Mouse (Mus musculus): ENCODE results near the gene Pla2g7.
A peak's percentile ranks its signal among the peaks of the same experiment; 100 is the strongest.
"Not testable (repeated sequence)": the region's sequence is repeated elsewhere in the genome, so short reads cannot be mapped to it uniquely, and the experiment has no call there.

The Pla2g7 gene

DNA sequence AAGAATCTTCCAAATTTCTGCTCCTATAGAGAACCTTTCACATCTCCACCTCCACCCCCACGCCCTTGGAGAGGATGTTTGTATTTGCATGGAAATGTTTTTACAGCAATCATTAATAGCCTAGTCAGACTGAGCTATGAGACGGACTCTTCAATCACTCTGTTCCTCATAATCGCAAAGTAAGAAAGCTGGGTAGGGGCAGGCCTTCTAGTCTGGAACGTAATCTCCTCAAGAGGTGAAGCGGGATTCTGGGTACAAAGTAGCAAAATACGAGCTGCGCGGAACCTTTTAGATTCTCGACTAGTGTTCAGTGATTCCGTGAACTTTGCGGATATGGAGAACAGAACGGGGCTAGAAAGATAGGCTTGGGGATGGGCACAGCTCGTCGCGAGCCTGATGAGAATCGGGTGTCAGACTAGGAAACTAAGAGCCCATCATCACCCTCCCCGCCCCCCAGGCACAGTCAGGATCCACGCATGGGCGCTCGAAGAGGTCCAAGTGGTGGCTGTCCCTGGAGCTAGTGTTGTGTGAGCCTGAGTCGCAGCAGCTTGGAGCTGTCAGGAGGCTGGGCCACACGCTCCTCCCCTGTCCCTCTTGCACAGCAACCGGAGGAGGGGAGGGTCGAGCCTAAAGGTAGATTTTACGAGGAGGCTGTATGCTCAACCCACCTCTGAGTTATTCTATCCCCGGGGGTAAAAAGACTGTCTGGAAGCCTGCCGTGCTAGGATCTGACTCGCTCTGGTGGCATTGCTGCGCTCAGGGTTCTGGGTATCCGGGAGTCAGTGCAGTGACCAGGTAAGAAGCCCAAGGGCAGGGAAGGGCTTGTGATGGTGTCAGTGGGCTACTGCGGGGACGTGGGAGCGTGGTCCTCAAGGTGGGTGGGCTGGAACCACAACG is at the start of gene Pla2g7:
Gene Pla2g7, plus strand, starts transcription at position 107 of the 897 bp plus-strand sequence.
- DNase-seq (ENCODE audit: low read depth, low spot score): no peak

DNA sequence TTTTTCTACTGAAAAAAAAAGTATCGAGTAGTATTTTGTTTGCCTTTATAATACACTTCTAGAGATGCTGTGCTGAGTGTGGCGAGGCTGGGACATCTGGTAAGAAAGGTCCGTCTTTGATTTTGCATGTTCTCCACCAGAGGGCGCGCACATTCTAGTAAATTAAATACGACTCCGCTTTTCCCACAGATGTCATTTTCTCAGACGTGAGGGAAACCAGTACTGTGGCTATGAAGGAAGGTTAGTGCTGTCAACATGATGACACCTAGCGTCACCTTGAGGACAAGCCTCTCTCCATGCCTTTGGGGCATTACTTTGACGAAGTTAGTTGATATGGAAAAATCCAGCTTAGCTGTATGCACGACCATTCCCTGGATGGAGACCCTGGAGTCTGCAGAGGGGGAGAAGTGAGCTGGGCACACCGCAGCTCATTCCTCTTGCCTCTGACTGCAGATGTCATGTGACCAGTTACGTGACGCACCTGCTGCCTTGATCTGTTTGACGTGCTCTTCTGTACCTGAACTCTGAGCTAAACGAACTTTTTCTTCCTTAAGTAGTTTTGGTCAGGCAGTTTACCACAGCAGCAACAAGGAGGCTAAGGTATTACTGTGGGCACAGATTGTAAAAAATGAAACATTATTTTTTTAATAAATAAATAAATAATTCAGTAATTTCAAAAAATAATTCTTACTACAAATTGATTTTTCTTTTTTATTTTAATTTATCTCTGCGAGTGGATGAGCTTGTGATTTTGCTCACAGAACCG is 49.1 kb upstream of the Pla2g7 start:
- DNase-seq (ENCODE audit: low read depth, low spot score): peak; percentile 40

DNA sequence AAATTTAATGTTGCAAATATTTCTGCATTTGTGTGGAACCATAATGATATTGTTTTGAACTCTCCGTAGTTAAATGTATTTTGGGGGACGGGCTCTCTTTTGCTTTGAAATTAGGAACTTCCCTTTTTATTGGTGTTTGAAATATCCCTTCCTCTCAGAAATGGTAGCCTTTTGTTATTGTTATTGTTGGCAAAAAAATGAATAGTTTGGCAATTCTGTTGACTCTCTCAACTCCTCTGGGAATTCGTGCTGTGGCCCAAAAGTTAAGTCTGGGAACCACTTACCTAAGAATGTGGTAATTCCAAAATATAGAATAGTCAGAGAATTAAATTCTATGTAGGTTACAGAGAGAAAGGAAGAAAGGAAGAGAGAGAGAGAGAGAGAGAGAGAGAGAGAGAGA is 47.7 kb upstream of the Pla2g7 start:
- no peak for DNase-seq (ENCODE audit: low read depth, low spot score)

DNA sequence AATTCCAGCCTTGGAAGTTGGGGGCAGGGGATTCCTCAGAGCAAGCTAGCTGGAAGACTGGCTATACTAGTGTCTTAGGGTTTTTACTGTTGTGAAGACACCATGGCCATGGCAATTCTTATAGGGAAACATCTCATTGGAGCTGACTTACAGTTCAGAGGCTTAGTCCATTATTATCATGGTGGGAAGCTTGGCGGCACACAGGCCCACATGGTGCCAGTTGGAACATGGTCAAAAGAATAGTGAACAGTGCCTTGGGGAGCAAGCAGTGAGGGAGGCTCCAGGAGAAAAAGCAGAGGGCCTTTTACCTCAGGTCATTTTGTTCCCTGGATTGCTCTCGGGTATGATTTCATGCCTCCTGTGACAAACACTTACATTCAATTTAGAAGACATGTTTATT is 37.4 kb upstream of the Pla2g7 start:
- DNase-seq (ENCODE audit: low read depth, low spot score): no peak

DNA sequence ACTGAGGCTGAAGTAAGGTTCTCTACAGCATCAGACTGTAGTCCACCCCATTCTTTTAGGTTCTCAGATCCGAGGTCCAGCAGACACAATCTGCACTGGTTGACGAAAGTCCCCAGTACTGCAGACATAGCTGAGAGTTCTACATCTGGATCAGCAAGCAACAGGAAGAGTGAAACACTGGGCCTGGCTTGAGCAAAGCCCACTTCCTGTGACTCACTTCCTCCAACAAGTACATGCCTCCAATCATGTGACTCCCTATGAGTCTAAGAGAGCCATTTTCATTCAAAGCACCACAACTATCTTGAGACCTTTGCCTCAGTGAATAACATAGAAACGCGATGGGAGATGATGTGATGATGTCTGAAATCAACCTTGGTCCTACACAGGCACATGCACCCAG is 36.7 kb upstream of the Pla2g7 start:
- DNase-seq (ENCODE audit: low read depth, low spot score): no peak

DNA sequence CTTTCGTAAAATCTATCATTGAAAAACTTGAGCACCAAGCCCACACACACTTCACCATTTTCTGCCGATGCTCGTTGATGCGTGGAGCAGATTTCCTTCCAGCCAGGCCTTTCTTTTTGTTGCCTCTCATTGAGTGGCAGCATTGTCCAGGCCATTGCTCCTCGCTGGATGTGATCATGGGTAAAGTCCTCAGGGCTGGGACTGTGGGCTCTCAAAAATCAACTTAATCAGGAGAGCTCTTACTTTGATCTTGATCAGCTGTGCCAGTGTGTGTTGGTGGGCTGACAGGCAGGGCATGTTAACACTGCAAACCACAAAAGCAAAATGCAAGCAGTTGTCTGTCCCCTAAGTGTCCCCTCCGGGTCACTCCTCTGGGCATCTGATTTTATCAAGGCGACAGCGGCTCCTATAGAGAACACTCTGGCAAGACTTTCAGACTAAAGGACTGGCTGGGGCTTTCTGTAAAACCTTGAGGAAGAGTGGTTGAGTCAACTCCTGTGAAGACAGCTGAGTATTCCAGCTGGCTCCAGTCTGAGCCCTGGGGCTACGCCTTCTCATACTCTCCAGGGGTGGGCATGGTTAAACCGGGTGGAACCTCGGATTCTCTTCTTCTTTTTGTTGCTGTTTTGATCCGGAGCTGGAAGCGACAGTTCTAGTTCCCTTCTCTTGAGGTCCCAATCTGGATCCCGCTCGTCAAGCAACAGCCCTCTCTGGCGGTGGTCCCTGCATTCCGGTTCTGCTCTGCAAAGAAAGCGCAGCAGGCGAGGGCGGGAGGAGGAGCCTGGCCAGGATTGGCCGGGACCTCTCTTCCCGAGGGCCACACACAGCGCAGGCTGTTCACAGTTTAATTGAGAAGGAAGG is 33.3 kb upstream of the Pla2g7 start:
- peak; percentile 18 for DNase-seq (ENCODE audit: low read depth, low spot score)

DNA sequence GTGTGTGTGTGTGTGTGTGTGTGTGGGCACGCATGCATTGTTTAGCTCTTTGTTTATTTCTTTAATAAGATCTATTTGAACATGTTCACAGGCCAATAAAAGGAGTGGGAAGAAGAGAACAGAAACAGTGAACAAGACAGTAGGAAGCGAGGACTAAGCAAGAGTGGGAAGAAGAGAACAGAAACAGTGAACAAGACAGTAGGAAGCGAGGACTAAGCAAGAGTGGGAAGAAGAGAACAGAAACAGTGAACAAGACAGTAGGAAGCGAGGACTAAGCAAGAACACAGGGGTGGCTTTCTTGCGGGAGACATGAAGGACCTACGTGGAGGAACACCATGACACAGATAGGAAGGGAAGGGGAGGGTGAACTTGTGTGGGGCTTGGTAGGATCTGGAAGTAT is 31.1 kb upstream of the Pla2g7 start:
- not testable (repeated sequence) for DNase-seq (ENCODE audit: low read depth, low spot score)

DNA sequence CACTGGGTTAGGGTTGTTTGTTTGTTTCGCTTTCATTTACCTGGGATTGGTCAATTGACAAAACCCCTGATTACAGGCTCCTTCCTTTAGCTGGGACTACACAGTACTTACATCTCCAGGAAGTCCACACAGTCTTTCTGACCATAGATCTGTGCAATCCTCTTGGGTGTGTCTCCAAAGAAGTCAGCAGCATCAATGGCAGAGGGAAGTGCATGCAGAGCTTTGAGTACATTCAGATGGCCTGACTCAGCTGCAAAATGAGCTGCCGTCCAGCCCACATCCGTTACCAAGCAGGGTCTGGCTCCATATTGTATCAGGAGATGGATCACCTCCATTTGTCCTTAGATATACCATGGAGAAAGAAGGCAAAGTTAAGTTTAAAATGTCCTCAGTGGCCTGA is 29.1 kb upstream of the Pla2g7 start:
- DNase-seq (ENCODE audit: low read depth, low spot score): no peak

DNA sequence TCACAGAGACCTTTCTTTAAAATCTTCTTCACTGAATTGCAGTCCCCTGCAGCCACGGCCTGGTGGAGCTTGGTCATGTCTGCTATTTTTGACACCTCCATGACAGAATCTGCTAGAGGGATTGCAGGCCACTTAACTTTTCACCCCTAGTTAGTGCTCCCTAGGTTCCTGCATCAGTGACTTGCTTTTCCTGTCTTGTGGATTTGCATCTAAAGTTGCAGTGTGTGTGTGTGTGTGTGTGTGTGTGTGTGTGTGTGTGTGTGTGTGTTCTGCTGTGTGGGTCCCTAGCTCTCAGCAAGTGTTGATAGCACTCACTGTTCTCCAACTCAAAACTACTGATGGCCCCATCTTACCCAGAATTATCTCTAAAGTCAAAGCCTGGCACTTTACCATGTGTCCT is 24.4 kb upstream of the Pla2g7 start, which contains the start of gene Ankrd66:
Gene Ankrd66, minus strand, starts transcription at position 101 of the 400 bp plus-strand sequence.
- DNase-seq (ENCODE audit: low read depth, low spot score): no peak

DNA sequence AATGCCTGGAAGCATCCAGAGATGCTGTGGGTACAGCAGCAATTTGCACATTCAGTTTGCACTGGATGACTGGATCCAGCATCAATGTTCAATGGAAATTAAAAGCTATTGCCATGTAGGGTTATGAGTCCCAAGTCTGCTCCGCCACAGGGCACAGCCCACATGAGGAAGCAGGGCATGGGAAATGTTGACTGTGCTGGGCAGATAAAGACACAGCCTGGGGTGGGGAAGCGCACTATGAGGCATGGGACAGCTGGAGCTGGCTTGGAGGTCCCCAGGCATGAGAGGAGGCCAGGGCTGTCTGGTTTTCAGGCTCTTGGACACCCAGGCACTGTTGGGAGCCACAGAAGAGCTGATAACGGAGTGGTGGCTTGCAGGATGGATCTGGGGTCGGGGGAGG is 23.9 kb upstream of the Pla2g7 start:
- DNase-seq (ENCODE audit: low read depth, low spot score): no peak

DNA sequence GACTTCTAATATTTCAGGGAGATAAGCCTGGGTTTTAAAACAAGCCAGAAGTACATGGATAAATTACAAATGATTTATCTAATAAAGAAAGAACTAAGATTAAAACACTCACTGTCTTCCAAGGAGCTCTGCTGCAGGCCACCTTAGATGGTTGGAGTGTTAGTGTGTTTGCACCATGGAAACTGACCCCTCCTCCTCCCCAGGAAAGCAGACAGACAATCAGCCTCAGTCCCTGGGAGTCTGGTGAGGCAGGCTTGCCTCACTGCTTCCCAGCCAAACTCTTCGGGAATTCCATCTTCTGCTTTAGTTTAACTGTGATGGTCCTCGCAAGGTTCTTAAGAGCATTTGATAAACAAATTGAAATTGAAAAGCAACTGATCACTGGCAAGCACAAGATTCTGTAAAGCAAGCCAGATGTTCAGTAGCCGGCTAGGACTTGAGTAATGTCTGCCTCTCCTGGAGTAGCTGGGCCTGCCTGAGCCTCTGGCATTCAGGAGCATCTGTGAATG is 16.7 kb upstream of the Pla2g7 start:
- no peak for DNase-seq (ENCODE audit: low read depth, low spot score)

DNA sequence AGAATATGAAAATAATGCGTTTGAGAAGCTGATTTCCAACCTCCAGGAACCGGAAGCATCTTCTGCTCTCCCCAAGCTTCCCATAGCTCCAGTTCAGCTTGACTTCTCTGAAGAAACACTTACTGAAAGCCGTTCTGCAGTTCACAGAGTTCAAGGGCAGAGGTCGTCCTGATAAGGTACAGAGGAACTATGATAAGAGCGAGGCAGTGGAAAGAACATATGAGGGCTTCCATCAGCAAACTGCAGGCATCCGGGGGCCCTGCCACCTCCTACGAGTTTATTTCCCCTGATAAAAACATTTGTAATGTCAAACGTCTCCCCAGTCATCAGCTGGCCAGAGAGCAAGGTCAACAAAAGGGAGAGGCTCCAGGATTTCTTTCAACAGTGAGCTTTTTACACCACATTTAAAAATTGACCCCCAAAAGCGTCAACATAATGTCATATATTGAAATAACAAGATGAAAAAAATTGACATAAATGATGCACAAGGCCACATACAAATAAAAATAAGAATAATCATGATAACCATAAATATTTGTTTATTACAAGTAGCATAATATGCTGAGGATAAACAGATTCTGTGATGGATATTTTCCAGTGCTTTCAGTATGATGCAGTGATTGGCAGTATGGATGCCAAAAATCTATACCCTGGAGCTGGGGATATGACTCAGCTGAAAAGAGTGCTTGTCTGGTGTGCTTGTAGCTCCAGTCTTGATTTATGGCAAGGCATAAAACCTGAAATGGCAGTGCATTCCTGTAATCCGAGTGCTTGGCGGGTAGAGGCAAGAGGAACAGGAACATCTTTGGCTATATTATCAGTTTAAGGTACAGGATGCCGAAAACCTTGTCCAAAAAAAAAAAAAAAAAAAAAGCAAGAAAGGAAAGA is 13.1 kb upstream of the Pla2g7 start:
- no peak for DNase-seq (ENCODE audit: low read depth, low spot score)

DNA sequence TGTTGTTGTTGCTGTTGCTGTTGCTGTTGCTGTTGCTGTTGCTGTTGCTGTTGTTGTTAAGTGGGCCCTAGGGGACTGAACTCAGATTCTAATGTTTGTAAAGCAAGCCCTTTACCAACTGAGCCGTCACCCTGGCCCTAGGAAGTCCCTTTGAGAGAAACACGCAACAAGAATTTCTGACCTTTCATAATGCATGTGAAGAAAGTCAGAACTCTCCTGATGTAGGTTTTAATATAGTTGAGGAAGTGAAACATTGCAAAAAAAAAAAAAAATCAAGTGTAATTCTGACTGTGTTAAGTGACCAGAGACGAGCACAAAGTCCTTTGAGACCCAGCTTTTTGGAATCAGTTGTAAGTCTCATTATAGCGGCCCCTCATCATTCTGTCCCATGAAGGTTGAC is 10.8 kb upstream of the Pla2g7 start:
- no peak for DNase-seq (ENCODE audit: low read depth, low spot score)

DNA sequence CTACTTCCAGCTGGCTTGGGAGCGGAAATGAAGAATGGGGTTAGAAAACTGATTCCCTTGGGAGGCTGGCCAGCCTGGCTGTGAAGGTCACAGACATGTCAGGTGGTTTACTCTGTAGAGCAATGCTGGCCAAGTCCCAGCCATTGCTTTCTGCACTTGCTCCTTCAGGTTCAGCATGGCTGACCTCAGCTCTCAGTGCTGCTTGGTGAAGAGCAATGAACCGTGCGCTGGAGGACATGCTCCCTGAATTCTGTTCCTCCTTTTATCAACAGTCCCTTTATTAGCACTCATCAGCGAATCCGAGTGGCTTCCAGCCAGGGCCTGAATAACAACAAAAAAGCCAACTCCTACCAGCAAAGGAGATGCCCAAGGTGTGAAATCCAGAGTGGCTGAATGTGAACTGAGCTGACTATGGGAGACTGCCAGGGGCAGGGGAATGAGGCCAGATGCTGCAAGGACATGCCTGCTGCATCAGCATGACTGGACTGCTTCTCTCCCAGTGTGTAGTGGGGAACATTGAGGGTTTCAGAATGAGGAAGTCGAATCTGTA is 10.3 kb upstream of the Pla2g7 start:
- DNase-seq (ENCODE audit: low read depth, low spot score): no peak

DNA sequence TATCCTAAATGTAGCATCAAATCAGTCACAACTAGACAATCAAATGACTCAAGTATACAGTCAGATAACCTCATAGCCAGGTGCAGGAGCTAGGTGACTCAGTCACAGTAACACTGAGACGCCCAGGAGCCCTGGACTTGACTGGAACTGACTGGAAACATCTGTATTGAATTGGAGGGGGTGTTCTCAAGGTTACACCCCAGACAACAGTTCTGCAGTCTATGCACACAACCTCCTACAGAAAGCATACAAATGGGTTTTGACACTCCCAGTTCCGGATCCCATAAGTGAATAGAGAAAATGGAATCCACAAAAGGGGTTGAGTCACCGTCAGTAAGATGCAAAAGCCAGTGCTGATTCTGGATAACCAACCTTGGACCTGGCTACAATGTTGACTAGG is 9.2 kb upstream of the Pla2g7 start:
- no peak for DNase-seq (ENCODE audit: low read depth, low spot score)

DNA sequence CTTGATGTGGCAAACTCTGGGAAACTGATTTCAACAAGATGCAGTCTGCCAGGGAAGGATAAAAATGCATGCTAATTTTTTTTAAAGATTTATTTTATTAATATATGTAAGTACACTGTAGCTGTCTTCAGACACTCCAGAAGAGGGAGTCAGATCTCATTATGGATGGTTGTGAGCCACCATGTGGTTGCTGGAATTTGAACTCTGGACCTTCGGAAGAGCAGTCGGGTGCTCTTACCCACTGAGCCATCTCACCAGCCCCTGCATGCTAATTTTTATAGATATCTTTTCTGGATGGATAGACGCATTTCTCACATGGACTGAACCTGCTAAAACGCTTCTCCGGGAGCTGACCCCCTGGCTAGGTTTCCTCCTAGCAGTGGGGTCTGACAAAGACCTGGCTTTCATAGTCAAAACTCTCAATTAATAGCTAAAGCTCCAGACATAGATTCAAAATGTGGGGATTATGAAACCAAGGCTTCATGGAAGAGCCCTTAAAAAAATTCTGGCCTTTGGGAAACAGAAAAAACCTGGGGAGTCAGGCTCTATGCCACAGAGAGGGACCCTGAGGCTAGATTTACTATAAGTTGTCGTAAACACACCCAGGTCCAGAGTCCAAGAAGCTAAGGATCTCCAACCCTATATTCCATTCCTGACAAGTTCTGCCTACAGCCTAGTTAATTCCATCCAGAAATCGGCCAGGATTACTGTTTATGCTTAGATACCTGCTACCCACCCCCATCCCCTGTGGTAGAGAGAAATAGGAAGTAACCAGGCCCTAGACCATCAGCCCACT is 4.5 kb upstream of the Pla2g7 start:
- no peak for DNase-seq (ENCODE audit: low read depth, low spot score)

DNA sequence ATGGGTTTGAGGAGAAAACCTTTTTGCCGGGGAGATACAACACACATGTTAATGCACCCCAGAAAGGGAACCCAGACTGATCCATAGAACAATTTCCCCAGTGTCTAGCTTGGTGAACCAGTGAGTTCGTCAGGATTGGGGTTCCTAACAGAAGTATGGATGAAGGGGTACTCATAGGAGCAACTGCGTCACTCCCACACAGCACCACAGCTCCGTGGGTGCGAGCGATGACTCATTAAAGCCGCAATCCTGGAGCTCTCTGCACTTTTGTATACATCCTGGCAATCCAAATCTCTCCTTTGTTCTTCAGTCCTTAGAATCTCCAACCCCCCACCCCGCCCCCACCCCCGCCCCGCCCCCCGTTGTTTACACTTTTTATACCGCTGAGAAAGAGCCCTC is 306 bp upstream of the Pla2g7 start:
- no peak for DNase-seq (ENCODE audit: low read depth, low spot score)

DNA sequence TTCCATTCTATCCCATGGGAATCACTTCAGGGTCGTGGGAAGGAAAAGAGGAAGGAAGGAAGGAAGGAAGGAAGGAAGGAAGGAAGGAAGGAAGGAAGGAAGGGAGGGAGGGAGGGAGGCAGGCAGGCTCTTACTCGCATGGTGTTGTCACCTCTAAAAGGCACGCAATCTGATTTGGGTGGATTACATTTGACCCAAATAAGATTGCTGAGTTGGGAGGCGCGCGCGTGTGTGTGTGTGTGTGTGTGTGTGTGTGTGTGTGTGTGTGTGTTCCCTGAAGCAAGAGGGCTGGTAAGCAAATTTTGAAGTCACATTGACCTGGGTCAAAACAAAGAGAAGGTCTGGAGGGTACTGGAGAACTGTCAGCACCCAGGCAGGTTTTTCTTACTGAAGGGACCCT is 1.4 kb downstream of the Pla2g7 start:
- DNase-seq (ENCODE audit: low read depth, low spot score): no peak

DNA sequence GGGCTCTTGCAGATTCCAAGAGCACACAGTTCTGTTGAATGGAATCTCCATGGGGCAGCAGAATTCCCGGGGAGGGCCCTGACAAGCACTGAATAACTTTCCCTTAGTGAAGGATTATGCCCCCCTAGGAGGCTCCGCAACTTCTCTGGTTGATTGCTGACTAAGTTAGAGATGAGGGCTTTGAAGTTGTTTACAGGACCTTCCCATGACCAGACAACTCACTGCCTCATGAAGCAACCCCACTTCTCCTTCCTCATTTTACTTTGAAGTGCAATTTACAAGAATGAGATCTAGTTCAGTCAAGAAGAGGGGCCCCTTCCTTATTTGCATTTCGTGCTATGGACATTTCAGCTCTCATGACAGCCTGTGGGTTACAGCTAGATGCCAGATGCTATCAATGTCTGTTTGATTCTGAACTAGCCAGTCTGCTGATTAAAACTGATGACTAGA is 5.8 kb downstream of the Pla2g7 start:
- no peak for DNase-seq (ENCODE audit: low read depth, low spot score)
